Comparison of ENCODE assay signal across 8 mouse cellular contexts in genomic region chr16:75908635-75909494, GRCm38 (mm10).
A peak's percentile ranks its signal among the peaks of the same experiment; 100 is the strongest.
DNase-seq lines count a peak whose midpoint lies in the region; ATAC-seq and TF ChIP-seq lines count a peak whose summit lies in the region.

No protein-coding gene starts in this region.

- DNase-seq in heart, adult 18-20 months = peak; percentile 7 to 50
- DNase-seq in heart, adult 8-10 months (ENCODE audit: low spot score) = no peak
- peak; percentile 60 for DNase-seq in liver, embryonic 13.5 days
- DNase-seq in spleen, adult 12 weeks (ENCODE audit: low spot score) = peak; percentile 50
- DNase-seq in ovary, postnatal 10 days (ENCODE audit: low spot score) = no peak
- no peak for DNase-seq in gastrocnemius, adult 2 months

- intact Hi-C loops in gastrocnemius, adult 2 months (cut with DNase I) = no loop called here

- no peaks in the 10 kb centered on the region for H3K27me3 ChIP-seq in liver, embryonic 13.5 days

- no peaks in the 10 kb centered on the region for H3K36me3 ChIP-seq in liver, embryonic 13.5 days

- no peaks in the 10 kb centered on the region for H3K9me3 ChIP-seq in liver, embryonic 13.5 days (replicated peaks)

- ATAC-seq in liver, embryonic 13.5 days (ENCODE audit: low read depth) = peak; percentile 99
- no peak for ATAC-seq in cerebellum, adult (ENCODE audit: insufficient number of reproducible peaks, low FRiP score, low TSS enrichment)

- 2% methylated on average over 8 of the region's 8 CpGs for WGBS in bone marrow, adult 2 months
- 13% methylated on average over 8 of the region's 8 CpGs for WGBS in liver, embryonic 13.5 days (ENCODE audit: insufficient replicate concordance)

- H3K4me2 ChIP-seq in liver, embryonic 13.5 days = peak overlapping the region; percentile 59

- TF ChIP-seq POLR2A in bone marrow, adult 2 months (IDR thresholded peaks at IDR 0.05; ENCODE audit: borderline replicate concordance, control insufficient read depth, low read depth, low read length) = peak; percentile 59; the same call in 1 of the 2 replicates

- no peak for TF ChIP-seq CTCF in bone marrow, adult 2 months (IDR thresholded peaks at IDR 0.05; ENCODE audit: control insufficient read depth, insufficient read depth, low read length)
- TF ChIP-seq CTCF in gastrocnemius, adult 2 months (IDR thresholded peaks at IDR 0.05) = no peak

- H3K9ac ChIP-seq in liver, embryonic 13.5 days = peak overlapping the region; percentile 62

- H3K27ac ChIP-seq in bone marrow, adult 2 months (ENCODE audit: control insufficient read depth, insufficient read depth, low read depth, low read length, poor library complexity) = peak overlapping the region; percentile 53; the same call in 1 of the 2 replicates
- H3K27ac ChIP-seq in liver, embryonic 13.5 days = peak overlapping the region; percentile 78
- no peak overlapping the region for H3K27ac ChIP-seq in gastrocnemius, adult 2 months

- peak overlapping the region; percentile 28 for H3K4me3 ChIP-seq in bone marrow, adult 2 months (replicated peaks; ENCODE audit: control insufficient read depth, low read depth, low read length)
- peak overlapping the region; percentile 50 for H3K4me3 ChIP-seq in liver, embryonic 13.5 days (replicated peaks)
- no peak overlapping the region for H3K4me3 ChIP-seq in gastrocnemius, adult 2 months

- H3K4me1 ChIP-seq in bone marrow, adult 2 months (ENCODE audit: control insufficient read depth, insufficient read depth, low read length) = peaks cover 1% of the 10 kb centered on the region
- H3K4me1 ChIP-seq in liver, embryonic 13.5 days (replicated peaks) = peaks cover 15% of the 10 kb centered on the region

Comparison
In these comparisons a context has a peak if more than half of its experiments do, and no peak if none do; other contexts are left out.
1. DNase-seq: peak in heart, adult 18-20 months (2 of 2), liver, embryonic 13.5 days (single experiment) and spleen, adult 12 weeks (single experiment); none in heart, adult 8-10 months (single experiment), ovary, postnatal 10 days (single experiment) and gastrocnemius, adult 2 months (single experiment).